Comparison of ENCODE assay signal across 16 mouse cellular contexts in the genomic region with DNA sequence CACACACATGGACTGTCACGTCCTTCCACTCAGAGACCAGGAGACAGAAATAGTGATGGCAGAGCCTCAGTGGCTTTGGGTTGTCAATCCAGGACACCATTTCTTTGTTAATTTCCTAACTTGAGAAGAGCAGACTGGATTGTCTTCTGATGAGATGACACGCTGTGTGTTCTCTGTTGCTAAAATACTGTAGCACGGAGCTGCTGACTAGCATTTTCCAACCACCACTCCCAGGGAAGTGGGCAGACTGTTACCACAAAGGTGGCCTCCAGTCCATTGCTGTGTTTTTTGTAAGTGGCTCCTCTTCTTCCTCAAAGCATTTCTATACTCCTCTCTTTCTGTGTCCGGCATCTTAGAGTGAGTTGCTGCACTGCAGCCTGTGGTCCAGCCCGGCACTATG. TPM values are rescaled to one million over a fixed set of nuclear protein-coding genes. Genes with fewer than 3 reads are reported as not detected.
A peak's percentile ranks its signal among the peaks of the same experiment; 100 is the strongest.
DNase-seq lines count a peak whose midpoint lies in the region; ATAC-seq and TF ChIP-seq lines count a peak whose summit lies in the region.
"Had no signal": no experiment of that assay in that cellular context is flagged by ENCODE, and none has a peak within 500 bp of the region (broad histone marks: within the 10 kb centered on the region; RNA-seq: fewer than 3 reads in every experiment).

No protein-coding gene starts in this region.

- peak overlapping the region; percentile 45; the same call in 1 of the 2 replicates for H3K4me3 ChIP-seq in G1E (ENCODE audit: low read depth, low read length)
- H3K4me3 ChIP-seq in myocyte, result no peak overlapping the region
- H3K4me3 ChIP-seq: heart, embryonic 12.5 days; midbrain, embryonic 10.5 days had no signal

- H3K27me3 ChIP-seq in G1E (ENCODE audit: insufficient read depth, low read length) (no peaks in the 10 kb centered on the region), myocyte (ENCODE audit: control insufficient read depth, insufficient read depth, insufficient read length) (no peaks in the 10 kb centered on the region)
- H3K27me3 ChIP-seq: heart, embryonic 12.5 days had no signal

- TF ChIP-seq CTCF in G1E (IDR thresholded peaks at IDR 0.05; ENCODE audit: low read depth, low read length), result no peak

- TF ChIP-seq POLR2A in myocyte (IDR thresholded peaks at IDR 0.05; ENCODE audit: insufficient read length, low read depth), result no peak

- peak; percentile 70 for DNase-seq in CD4-positive, CD25-positive, alpha-beta regulatory T cell, adult 2 months (ENCODE audit: low read depth, low spot score)
- DNase-seq in G1E (ENCODE audit: low spot score), result no peak
- DNase-seq in induced T-regulatory cell, adult 2 months (ENCODE audit: low read depth), result peak; percentile 84
- no peak for DNase-seq in lung, adult 18-20 months
- no peak for DNase-seq in Muller cell, postnatal 12 days (ENCODE audit: inconsistent ontology term)
- no peak for DNase-seq in right cerebral cortex, postnatal 25 days
- DNase-seq: cerebellum, postnatal 14 days; heart, postnatal 4 days; kidney, adult 9 months; kidney, postnatal 4 days; right cerebral cortex, postnatal 4 days had no signal

- no peak for ATAC-seq in G1E (ENCODE audit: extremely low read depth, insufficient number of reproducible peaks, low FRiP score, poor library complexity, severe bottlenecking)
- ATAC-seq: forebrain, embryonic 14.5 days had no signal

- peak overlapping the region; percentile 35 for H3K4me2 ChIP-seq in myocyte (ENCODE audit: low read depth)

- peaks cover 49% of the 10 kb centered on the region for H3K79me2 ChIP-seq in myocyte (ENCODE audit: control insufficient read depth, insufficient read depth)

- no peak overlapping the region for H3ac ChIP-seq in myocyte (ENCODE audit: control insufficient read depth, insufficient read length)

- no peaks in the 10 kb centered on the region for H3K9me3 ChIP-seq in G1E (replicated peaks)
- H3K9me3 ChIP-seq: heart, embryonic 12.5 days; midbrain, embryonic 10.5 days had no signal

- H3K36me3 ChIP-seq in G1E (replicated peaks) (peaks cover 40% of the 10 kb centered on the region), myocyte (ENCODE audit: control insufficient read depth, insufficient read depth) (no peaks in the 10 kb centered on the region)
- H3K36me3 ChIP-seq: heart, embryonic 12.5 days; midbrain, embryonic 10.5 days had no signal

- H3K4me1 ChIP-seq in G1E (ENCODE audit: insufficient read depth, low read depth, low read length), result peaks cover 98% of the 10 kb centered on the region

TF ChIP-seq in myocyte, 11 proteins besides CTCF, POLR2A, EP300 and RAD21:
- TF ChIP-seq MYOD1 (IDR thresholded peaks at IDR 0.05; ENCODE audit: control insufficient read depth in 1 of 3, insufficient read length in 2 of 3, low read depth in 2 of 3) (no peak), REST (IDR thresholded peaks at IDR 0.05; ENCODE audit: insufficient read depth, insufficient read length) (no peak), POLR2AphosphoS2 (IDR thresholded peaks at IDR 0.05; ENCODE audit: insufficient read length, low read depth) (no peak), MAX (IDR thresholded peaks at IDR 0.05; ENCODE audit: low read depth) (no peak), E2F4 (IDR thresholded peaks at IDR 0.05; ENCODE audit: insufficient read depth) (no peak), TCF3 (IDR thresholded peaks at IDR 0.05; ENCODE audit: insufficient read length, low read depth) (no peak)

RNA-seq across cellular contexts. Expression of a gene that starts 39.4 kb away (rescaled TPM):
- 102 and 173 TPM in 2 replicates for total RNA-seq in G1E (2014; fragmentation: Nextera tagmentation)
- total RNA-seq in G1E (2017), result 56.5 and 72.3 TPM in 2 replicates
- polyA plus RNA-seq in G1E (2012), result 21.1 and 33.9 TPM in 2 replicates
- polyA plus RNA-seq in myocyte (2012; fragmentation: generic; extraction: Trizol), result 10.4 TPM

RNA-seq across cellular contexts. Expression of a gene that starts 39.6 kb away (rescaled TPM):
- total RNA-seq in G1E (2014; fragmentation: Nextera tagmentation) (8.7 and 13.8 TPM in 2 replicates), G1E (2017) (1.6 and 2.0 TPM in 2 replicates)
- polyA plus RNA-seq in G1E (2012) (0.23 and 0.36 TPM in 2 replicates), myocyte (2012; fragmentation: generic; extraction: Trizol) (0.35 TPM)
- polyA plus RNA-seq: lung, embryonic 16.5 days had no signal

Comparison
In these comparisons a context has a peak if more than half of its experiments do, and no peak if none do; other contexts are left out.
1. DNase-seq: peak in CD4-positive, CD25-positive, alpha-beta regulatory T cell, adult 2 months (single experiment) and induced T-regulatory cell, adult 2 months (single experiment); none in G1E (single experiment), lung, adult 18-20 months (0 of 2), Muller cell, postnatal 12 days (single experiment) and right cerebral cortex, postnatal 25 days (single experiment).